Mouse (Mus musculus): ENCODE data around the gene Fbxo41. TPM values are rescaled to one million over a fixed set of nuclear protein-coding genes. Genes with fewer than 3 reads are reported as not detected.

Fbxo41 gene
- total and polyA plus RNA-seq, 3 experiments: 0.02 TPM; not detected in 1

DNA sequence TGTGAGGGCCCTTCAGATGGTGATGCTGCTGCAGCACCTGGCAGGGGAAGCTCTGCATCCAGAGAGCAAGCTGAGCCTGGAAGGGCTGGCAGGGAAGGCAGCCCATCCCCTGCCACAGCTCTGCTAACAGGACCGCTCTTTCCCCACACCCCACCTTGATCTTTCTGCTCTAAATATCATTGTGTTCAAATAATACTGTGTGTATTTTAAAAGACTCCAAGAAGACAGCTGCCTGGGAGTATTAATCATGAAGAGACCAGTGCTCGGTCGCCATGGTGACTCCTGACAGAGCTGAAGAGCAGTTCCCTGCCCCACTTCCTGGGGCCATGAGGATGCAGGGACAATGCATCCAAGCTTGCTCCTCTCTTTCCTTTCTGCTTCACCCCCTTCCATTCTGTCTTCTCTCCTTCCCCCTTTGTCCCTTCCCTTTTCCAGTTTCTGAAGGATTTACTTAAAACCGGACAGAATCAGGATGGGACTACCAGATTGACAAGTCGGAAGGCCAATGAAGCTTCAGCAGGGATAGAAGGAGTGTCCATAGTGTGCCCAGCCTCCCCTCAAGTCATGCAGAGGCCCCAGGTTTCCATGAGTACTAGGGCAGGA lies 15.4 kb upstream of the Fbxo41 start:
- Histone ChIP-seq H3K4me1 (ENCODE audit: control insufficient read depth, insufficient read depth, low read length) (no peaks in the 10 kb centered on the region), H3K79me2 (replicated peaks; ENCODE audit: control insufficient read depth, insufficient read depth, low read length) (no peaks in the 10 kb centered on the region), H3K36me3 (ENCODE audit: control insufficient read depth, insufficient read depth, low read length) (no peaks in the 10 kb centered on the region), H3K4me3 (no peak overlapping the region), H3K27ac (no peak overlapping the region), H3K9ac (ENCODE audit: low read depth, low read length) (no peak overlapping the region), H3K27me3 (ENCODE audit: control insufficient read depth, insufficient read depth, low read length) (peaks cover 8% of the 10 kb centered on the region)
- TF ChIP-seq EP300 (IDR thresholded peaks at IDR 0.05; ENCODE audit: insufficient read depth, low read depth, low read length) (no peak), POLR2A (IDR thresholded peaks at IDR 0.05; ENCODE audit: insufficient read depth, low read depth, low read length) (no peak), CTCF (IDR thresholded peaks at IDR 0.05) (no peak)
- intact Hi-C loops (cut with DNase I): no loop called here
- no peak for DNase-seq
- 53% methylated on average over 5 of the region's 5 CpGs for WGBS

DNA sequence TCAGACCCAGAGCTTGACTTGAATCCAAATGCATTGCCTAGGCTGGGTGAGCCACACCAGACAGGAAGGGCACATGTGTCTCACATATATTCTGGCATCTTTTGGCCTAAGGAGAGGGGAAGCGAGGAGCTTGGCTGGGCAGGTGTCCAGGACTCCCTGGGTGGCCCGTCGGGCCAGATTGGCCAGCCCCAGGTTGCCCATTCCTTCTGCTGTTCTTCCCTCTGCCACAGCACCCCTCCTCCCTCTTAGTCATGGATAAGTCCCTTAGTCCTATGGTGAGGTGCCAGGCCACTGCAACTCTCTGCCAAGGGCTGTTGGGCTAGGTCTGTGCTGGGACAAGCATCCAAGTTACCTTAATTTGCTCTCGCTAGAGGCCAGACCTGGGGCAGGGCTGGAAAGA lies 13.1 kb upstream of the Fbxo41 start:
- WGBS: 67% methylated on average over 4 of the region's 4 CpGs
- intact Hi-C loops (cut with DNase I): no loop called here
- Histone ChIP-seq H3K4me1 (ENCODE audit: control insufficient read depth, insufficient read depth, low read length) (no peaks in the 10 kb centered on the region), H3K27ac (no peak overlapping the region), H3K79me2 (replicated peaks; ENCODE audit: control insufficient read depth, insufficient read depth, low read length) (no peaks in the 10 kb centered on the region), H3K27me3 (ENCODE audit: control insufficient read depth, insufficient read depth, low read length) (peaks cover 23% of the 10 kb centered on the region), H3K36me3 (ENCODE audit: control insufficient read depth, insufficient read depth, low read length) (no peaks in the 10 kb centered on the region), H3K4me3 (no peak overlapping the region), H3K9ac (ENCODE audit: low read depth, low read length) (no peak overlapping the region)
- DNase-seq: no peak
- no peak for TF ChIP-seq EP300 (IDR thresholded peaks at IDR 0.05; ENCODE audit: insufficient read depth, low read depth, low read length)
- TF ChIP-seq CTCF (IDR thresholded peaks at IDR 0.05): no peak
- no peak for TF ChIP-seq POLR2A (IDR thresholded peaks at IDR 0.05; ENCODE audit: insufficient read depth, low read depth, low read length)

GRCm38 (mm10) chr6:85513531-85513910 lies 10.7 kb upstream of the Fbxo41 start, which contains the start of gene Egr4:
TSS of gene Egr4 (minus strand) at chr6:85513589.
- no peak within 1 kb of the TSS; the same call in 1 of the 2 replicates for H3K4me3 ChIP-seq
- TF ChIP-seq CTCF (IDR thresholded peaks at IDR 0.05) (no peak), EP300 (IDR thresholded peaks at IDR 0.05; ENCODE audit: insufficient read depth, low read depth, low read length) (no peak), POLR2A (IDR thresholded peaks at IDR 0.05; ENCODE audit: insufficient read depth, low read depth, low read length) (no peak)
- DNase-seq: peak in 1 of 2 experiments; percentile 20
- intact Hi-C loops (cut with DNase I): no loop called here
- no peaks in the 10 kb centered on the region for H3K4me1 ChIP-seq (ENCODE audit: control insufficient read depth, insufficient read depth, low read length)
- H3K9ac ChIP-seq (ENCODE audit: low read depth, low read length): no peak within 1 kb of the TSS
- no peaks in the 10 kb centered on the region for H3K36me3 ChIP-seq (ENCODE audit: control insufficient read depth, insufficient read depth, low read length)
- H3K27me3 ChIP-seq (ENCODE audit: control insufficient read depth, insufficient read depth, low read length): peaks cover 25% of the 10 kb centered on the region
- no peaks in the 10 kb centered on the region for H3K79me2 ChIP-seq (replicated peaks; ENCODE audit: control insufficient read depth, insufficient read depth, low read length)
- WGBS: 1% methylated on average over 38 of the region's 38 CpGs
- no peak within 1 kb of the TSS for H3K27ac ChIP-seq

GRCm38 (mm10) chr6:85512577-85513530 lies 10.1 kb upstream of the Fbxo41 start:
- no peak overlapping the region for H3K4me3 ChIP-seq
- no peak overlapping the region for H3K9ac ChIP-seq (ENCODE audit: low read depth, low read length)
- no peak for TF ChIP-seq CTCF (IDR thresholded peaks at IDR 0.05)
- no peaks in the 10 kb centered on the region for H3K36me3 ChIP-seq (ENCODE audit: control insufficient read depth, insufficient read depth, low read length)
- H3K27ac ChIP-seq: no peak overlapping the region
- intact Hi-C loops (cut with DNase I): no loop called here
- no peak for DNase-seq
- H3K4me1 ChIP-seq (ENCODE audit: control insufficient read depth, insufficient read depth, low read length): no peaks in the 10 kb centered on the region
- 1% methylated on average over 90 of the region's 90 CpGs for WGBS
- H3K79me2 ChIP-seq (replicated peaks; ENCODE audit: control insufficient read depth, insufficient read depth, low read length): no peaks in the 10 kb centered on the region
- peaks cover 25% of the 10 kb centered on the region for H3K27me3 ChIP-seq (ENCODE audit: control insufficient read depth, insufficient read depth, low read length)

DNA sequence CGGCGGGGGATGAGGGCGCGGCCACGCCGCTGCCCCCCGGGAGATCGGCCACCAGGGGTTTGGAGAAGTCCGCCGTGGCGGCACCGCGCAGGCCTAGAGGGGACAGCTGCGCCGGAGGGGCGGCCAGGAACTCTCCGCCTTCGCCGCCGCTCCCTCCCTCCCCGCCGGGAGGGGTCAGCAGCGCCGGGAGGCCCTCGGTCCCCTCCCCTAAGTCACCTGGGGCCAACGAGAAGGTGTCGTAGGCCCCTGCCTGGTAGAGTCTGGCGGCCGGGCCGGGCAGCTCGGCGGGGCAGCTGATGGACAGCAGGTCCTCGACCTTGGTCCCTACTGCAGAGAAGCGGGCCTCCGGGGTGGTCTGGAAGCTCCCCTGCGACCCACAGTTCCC lies 9.3 kb upstream of the Fbxo41 start:
- no peak for TF ChIP-seq CTCF (IDR thresholded peaks at IDR 0.05)
- no peak for TF ChIP-seq POLR2A (IDR thresholded peaks at IDR 0.05; ENCODE audit: insufficient read depth, low read depth, low read length)
- 2% methylated on average over 36 of the region's 36 CpGs for WGBS
- intact Hi-C loops (cut with DNase I): no loop called here
- Histone ChIP-seq H3K27me3 (ENCODE audit: control insufficient read depth, insufficient read depth, low read length) (peaks cover 26% of the 10 kb centered on the region), H3K27ac (no peak overlapping the region), H3K79me2 (replicated peaks; ENCODE audit: control insufficient read depth, insufficient read depth, low read length) (no peaks in the 10 kb centered on the region), H3K36me3 (ENCODE audit: control insufficient read depth, insufficient read depth, low read length) (no peaks in the 10 kb centered on the region), H3K9ac (ENCODE audit: low read depth, low read length) (no peak overlapping the region), H3K4me3 (no peak overlapping the region), H3K4me1 (ENCODE audit: control insufficient read depth, insufficient read depth, low read length) (no peaks in the 10 kb centered on the region)
- DNase-seq: no peak

Data from heart, adult 2 months (tissue).